Mouse (Mus musculus) heart, adult 2 months (tissue): ENCODE measurements around the gene Krtap13-1.

Source experiments
- CTCF ChIP-seq: fragments of 200-600 bp; IDR thresholded peaks from 2 replicates; pipeline ENCODE4 v1.8.1; 2022; ENCODE audit warnings: antibody characterized with exemption, mild to moderate bottlenecking, moderate library complexity
- POLR2A ChIP-seq: fragments of 200-500 bp; IDR thresholded peaks from 2 replicates; pipeline ENCODE4 v1.6.1; 2011; ENCODE audit warnings: mild to moderate bottlenecking, low read depth, low read length, control low read depth; ENCODE audit not compliant: insufficient read depth

DNA sequence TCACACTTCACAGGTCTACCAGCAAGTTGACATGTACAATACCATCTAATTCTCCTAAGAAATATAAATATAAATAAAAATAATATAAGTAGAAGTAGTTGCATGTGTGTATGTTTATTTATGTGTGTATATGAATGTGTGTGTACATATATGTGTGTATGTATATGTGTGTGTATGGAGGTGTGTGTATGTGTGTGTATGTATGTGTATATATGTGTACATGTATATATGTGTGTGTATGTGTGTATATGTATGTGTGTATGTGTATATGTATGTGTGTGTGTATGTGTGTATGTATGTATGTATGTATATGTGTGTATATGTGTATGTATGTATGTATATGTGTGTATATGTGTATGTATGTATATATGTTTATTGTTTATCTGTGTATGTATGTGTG is 12.1 kb upstream of the Krtap13-1 start:
- TF ChIP-seq POLR2A (no peak), CTCF (no peak)
